In genomic region chr7:66278001-66278400, GRCm38 (mm10) we compare ENCODE assay signal across 26 mouse cellular contexts.
DNase-seq lines count a peak whose midpoint lies in the region; ATAC-seq and TF ChIP-seq lines count a peak whose summit lies in the region.
"Had no signal": no experiment of that assay in that cellular context is flagged by ENCODE, and none has a peak within 500 bp of the region (broad histone marks: within the 10 kb centered on the region; RNA-seq: fewer than 3 reads in every experiment).

No protein-coding gene starts in this region.

- H3K36me3 ChIP-seq in heart, postnatal 0 days (replicated peaks; ENCODE audit: control insufficient read depth, insufficient read depth, low read length), result peaks cover 17% of the 10 kb centered on the region
- peaks cover 24% of the 10 kb centered on the region for H3K36me3 ChIP-seq in lung, embryonic 16.5 days (ENCODE audit: control insufficient read depth, insufficient read depth, low read length)
- H3K36me3 ChIP-seq: forebrain, embryonic 12.5 days; hindbrain, embryonic 12.5 days; hindbrain, embryonic 15.5 days had no signal

- H3K4me1 ChIP-seq in heart, postnatal 0 days (ENCODE audit: control insufficient read depth, insufficient read depth), result no peaks in the 10 kb centered on the region
- H3K4me1 ChIP-seq in lung, embryonic 16.5 days (replicated peaks; ENCODE audit: control insufficient read depth, insufficient read depth, low read length), result no peaks in the 10 kb centered on the region
- H3K4me1 ChIP-seq: embryonic facial prominence, embryonic 15.5 days; heart, embryonic 13.5 days had no signal

- H3K27me3 ChIP-seq in heart, postnatal 0 days (ENCODE audit: control insufficient read depth, insufficient read depth, low read length), result no peaks in the 10 kb centered on the region
- no peaks in the 10 kb centered on the region for H3K27me3 ChIP-seq in lung, embryonic 16.5 days (ENCODE audit: control insufficient read depth, insufficient read depth, low read depth, low read length)
- H3K27me3 ChIP-seq: embryonic facial prominence, embryonic 12.5 days; embryonic facial prominence, embryonic 15.5 days; heart, embryonic 13.5 days; hindbrain, embryonic 12.5 days; hindbrain, embryonic 15.5 days; Patski had no signal

- no peak for TF ChIP-seq EP300 in heart, postnatal 0 days (IDR thresholded peaks at IDR 0.05; ENCODE audit: low read depth)

- no peak overlapping the region for H3K27ac ChIP-seq in heart, postnatal 0 days (ENCODE audit: low read depth)
- H3K27ac ChIP-seq in lung, embryonic 16.5 days (ENCODE audit: low read length), result no peak overlapping the region
- H3K27ac ChIP-seq: embryonic facial prominence, embryonic 12.5 days; embryonic facial prominence, embryonic 15.5 days; forebrain, embryonic 12.5 days; heart, embryonic 13.5 days; hindbrain, embryonic 12.5 days; hindbrain, embryonic 15.5 days had no signal

- ATAC-seq in heart, postnatal 0 days (ENCODE audit: insufficient read depth, low read depth), result peak; percentile 20; the same call in 1 of the 2 replicates
- ATAC-seq in lung, embryonic 16.5 days (ENCODE audit: low read depth), result peak; percentile 63
- ATAC-seq: forebrain, embryonic 16.5 days; Patski had no signal

- WGBS in heart, postnatal 0 days, result 69% methylated on average over 3 of the region's 3 CpGs
- 74% methylated on average over 3 of the region's 3 CpGs for WGBS in lung, embryonic 16.5 days

- H3K4me3 ChIP-seq in heart, postnatal 0 days (ENCODE audit: low read depth, low read length), result no peak overlapping the region
- no peak overlapping the region for H3K4me3 ChIP-seq in lung, embryonic 16.5 days (ENCODE audit: low read length)
- H3K4me3 ChIP-seq: embryonic facial prominence, embryonic 12.5 days; embryonic facial prominence, embryonic 15.5 days; erythroblast, embryonic 14.5 days; forebrain, embryonic 12.5 days; heart, embryonic 13.5 days; hindbrain, embryonic 12.5 days; hindbrain, embryonic 15.5 days had no signal

- H3K4me2 ChIP-seq in heart, postnatal 0 days (ENCODE audit: low read depth, low read length), result no peak overlapping the region
- no peak overlapping the region for H3K4me2 ChIP-seq in lung, embryonic 16.5 days (ENCODE audit: low read depth, low read length)
- H3K4me2 ChIP-seq: embryonic facial prominence, embryonic 12.5 days; embryonic facial prominence, embryonic 15.5 days; forebrain, embryonic 12.5 days; heart, embryonic 13.5 days; hindbrain, embryonic 12.5 days; hindbrain, embryonic 15.5 days had no signal

- intact Hi-C loops in left cerebral cortex, postnatal 10 days (cut with DNase I), result no loop called here

- no peak overlapping the region for H3K9ac ChIP-seq in heart, postnatal 0 days (replicated peaks; ENCODE audit: low read depth, low read length)
- no peak overlapping the region for H3K9ac ChIP-seq in lung, embryonic 16.5 days (ENCODE audit: low read length)
- H3K9ac ChIP-seq: embryonic facial prominence, embryonic 12.5 days; embryonic facial prominence, embryonic 15.5 days; forebrain, embryonic 12.5 days; heart, embryonic 13.5 days; hindbrain, embryonic 12.5 days; hindbrain, embryonic 15.5 days had no signal

- no peak for TF ChIP-seq CTCF in heart, postnatal 0 days (IDR thresholded peaks at IDR 0.05; ENCODE audit: low read depth)

- no peaks in the 10 kb centered on the region for H3K9me3 ChIP-seq in heart, postnatal 0 days (replicated peaks; ENCODE audit: control insufficient read depth, low read length)
- no peaks in the 10 kb centered on the region for H3K9me3 ChIP-seq in lung, embryonic 16.5 days (ENCODE audit: control insufficient read depth, low read length)
- H3K9me3 ChIP-seq: embryonic facial prominence, embryonic 12.5 days; embryonic facial prominence, embryonic 15.5 days; forebrain, embryonic 12.5 days; heart, embryonic 13.5 days; hindbrain, embryonic 12.5 days; hindbrain, embryonic 15.5 days had no signal

- no peak for DNase-seq in heart, postnatal 0 days (ENCODE audit: low spot score)
- DNase-seq in heart, adult 9 months (ENCODE audit: low spot score in 2 of 2), result no peak
- peak; percentile 22 for DNase-seq in NIH3T3 (ENCODE audit: low read depth)
- peak; percentile 63 for DNase-seq in lung, postnatal 36 days
- DNase-seq in left cerebral cortex, postnatal 10 days (ENCODE audit: extremely low spot score in 1 of 2, low spot score in 2 of 2), result no peak
- DNase-seq in kidney, postnatal 14 days, result no peak
- no peak for DNase-seq in T-cell, adult 2 months (ENCODE audit: low spot score)
- DNase-seq: adrenal gland, adult 2 months; adrenal gland, postnatal 14 days; cerebellum, adult 11 months; cerebellum, adult 2 months; cerebellum, adult 9-11 months; cerebellum, postnatal 25 days; gastrocnemius, postnatal 10 days; gastrocnemius, postnatal 36 days; heart, adult 11 months had no signal

Comparison
In these comparisons a context has a peak if more than half of its experiments do, and no peak if none do; other contexts are left out.
1. DNase-seq: peak in NIH3T3 (single experiment) and lung, postnatal 36 days (single experiment); none in heart, postnatal 0 days (single experiment), heart, adult 9 months (0 of 2), left cerebral cortex, postnatal 10 days (0 of 2), kidney, postnatal 14 days (single experiment) and T-cell, adult 2 months (single experiment).